Mouse (Mus musculus) olfactory bulb, adult 2 months (tissue): ENCODE data around the gene Gm7361. TPM values are rescaled to one million over a fixed set of nuclear protein-coding genes. Genes with fewer than 3 reads are reported as not detected.
"Not testable (repeated sequence)": the region's sequence is repeated elsewhere in the genome, so short reads cannot be mapped to it uniquely, and the experiment has no call there.

ENCODE experiments used
- H3K27ac ChIP-seq: fragments of 200-500 bp; 2 replicates; pipeline ENCODE4 v1.5.1; 2012; ENCODE audit warnings: low read depth, low read length; ENCODE audit not compliant: insufficient read depth
- H3K4me1 ChIP-seq: fragments of 200-500 bp; 2 replicates; pipeline ENCODE4 v1.6.1; 2012; ENCODE audit warnings: low read length; ENCODE audit not compliant: control insufficient read depth, insufficient read depth
- H3K4me3 ChIP-seq: fragments of 200-500 bp; 2 replicates; pipeline ENCODE4 v1.5.1; 2012; ENCODE audit warnings: mild to moderate bottlenecking, low read depth, low read length, moderate library complexity; ENCODE audit not compliant: insufficient read depth
- CTCF ChIP-seq: fragments of 200-500 bp; IDR thresholded peaks from 2 replicates; pipeline ENCODE4 v1.5.1; 2012; ENCODE audit warnings: low read depth, mild to moderate bottlenecking, low read length, moderate library complexity; ENCODE audit not compliant: insufficient read depth
- POLR2A ChIP-seq: fragments of 200-500 bp; IDR thresholded peaks from 2 replicates; pipeline ENCODE4 v1.6.1; 2012; ENCODE audit warnings: mild to moderate bottlenecking, low read depth, low read length, moderate library complexity; ENCODE audit not compliant: insufficient read depth
- WGBS: fragments of 180-500 bp; shearing (Covaris S2); methylation state at CpG from one replicate; pipeline ENCODE4 v1.1.7; 2018; 5-methylcytosine and 5-hydroxymethylcytosine counted together
- polyA plus RNA-seq: library from polyadenylated mRNA; stranded (reverse); fragments of >200 nt; gene quantifications from 2 replicates; pipeline ENCODE4 v1.2.4, GENCODE M21; 2012; ENCODE audit warnings: low replicate concordance; ENCODE audit not compliant: missing spikeins, insufficient read depth, insufficient read length

Gene Gm7361
- not detected in 2 replicates for polyA plus RNA-seq

- H3K27ac ChIP-seq, H3K4me3 ChIP-seq, H3K4me1 ChIP-seq: not testable (repeated sequence)
- 84% methylated on average over 3 of the region's 3 CpGs for WGBS
These were observed at the start of gene Gm7361 for GRCm38 (mm10) chr5:26257391-26257790. TSS of gene Gm7361 (plus strand) at chr5:26257691.

- WGBS = 51% methylated on average over 4 of the region's 4 CpGs
- no peak overlapping the region for H3K27ac ChIP-seq
- no peak overlapping the region for H3K4me3 ChIP-seq
- TF ChIP-seq CTCF = no peak
- no peak for TF ChIP-seq POLR2A
- no peaks in the 10 kb centered on the region for H3K4me1 ChIP-seq
These were observed 46.5 kb upstream of the Gm7361 start for GRCm38 (mm10) chr5:26211030-26211429.

DNA sequence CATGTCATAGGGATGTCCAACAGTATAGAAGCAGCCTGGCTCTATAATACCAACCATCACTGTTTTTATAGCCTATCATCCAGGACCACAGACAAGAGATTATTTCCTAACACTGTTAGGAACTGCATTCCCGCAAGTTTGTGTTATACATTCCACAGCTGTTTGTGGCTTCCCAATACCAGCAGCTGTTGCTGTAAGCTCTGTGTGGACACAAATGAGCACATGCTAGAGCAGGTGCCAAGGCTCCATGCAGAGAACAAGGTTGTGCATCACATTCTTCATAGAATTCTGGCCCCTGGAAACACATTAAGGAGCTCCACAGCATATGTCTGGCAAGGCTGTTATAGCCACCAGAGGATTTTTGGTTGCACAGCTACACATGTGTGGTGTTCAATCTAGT is 35.4 kb upstream of the Gm7361 start:
- TF ChIP-seq CTCF = no peak
- TF ChIP-seq POLR2A = no peak
- Histone ChIP-seq H3K4me3 (no peak overlapping the region), H3K27ac (no peak overlapping the region), H3K4me1 (no peaks in the 10 kb centered on the region)
- 72% methylated on average over 1 of the region's 1 CpGs for WGBS

DNA sequence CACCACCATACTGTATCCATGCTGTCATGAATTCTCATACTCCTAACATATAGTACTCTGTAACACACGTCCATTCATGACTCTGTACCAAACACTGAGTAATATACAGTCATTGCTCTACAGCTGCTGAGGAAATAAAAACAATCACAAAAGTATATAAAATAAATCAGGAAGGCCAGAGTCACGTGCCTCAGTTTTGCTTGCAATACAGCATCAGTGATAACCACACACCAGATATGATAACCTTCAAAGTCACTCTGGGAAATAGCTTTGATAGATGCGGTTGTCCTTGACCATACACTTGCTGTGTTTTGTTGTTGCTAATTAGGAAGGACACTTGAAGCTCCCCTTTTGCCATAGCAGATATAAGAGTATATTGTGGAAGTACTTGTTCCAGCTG is 9.2 kb downstream of the Gm7361 start:
- WGBS = 93% methylated on average over 3 of the region's 3 CpGs
- not testable (repeated sequence) for H3K4me1 ChIP-seq, H3K4me3 ChIP-seq, H3K27ac ChIP-seq

DNA sequence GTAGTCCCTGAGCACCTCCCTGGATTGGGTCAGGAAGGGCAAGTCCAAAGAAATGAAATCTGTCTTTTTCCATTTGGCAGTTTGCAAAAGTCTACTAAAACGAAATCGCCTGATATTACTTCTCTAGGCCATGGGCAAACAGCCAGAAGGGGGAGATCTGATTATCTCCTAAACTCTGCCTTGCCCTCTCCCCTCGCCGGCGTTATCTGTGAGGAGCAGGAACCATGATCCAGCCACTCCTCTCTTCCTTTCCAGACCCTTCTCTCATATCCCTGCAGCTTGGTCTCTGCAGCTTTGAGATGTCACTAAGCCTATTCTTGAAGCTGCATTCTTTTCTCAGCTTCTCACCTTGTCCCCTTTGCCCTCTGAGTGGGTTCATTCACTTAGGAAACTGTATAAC is 22.9 kb downstream of the Gm7361 start:
- no peak overlapping the region for H3K4me3 ChIP-seq
- TF ChIP-seq POLR2A (no peak), CTCF (no peak)
- H3K4me1 ChIP-seq = no peaks in the 10 kb centered on the region
- WGBS = 85% methylated on average over 5 of the region's 5 CpGs
- no peak overlapping the region for H3K27ac ChIP-seq

- H3K4me3 ChIP-seq = no peak overlapping the region
- 88% methylated on average over 1 of the region's 1 CpGs for WGBS
- TF ChIP-seq POLR2A (no peak), CTCF (no peak)
- no peaks in the 10 kb centered on the region for H3K4me1 ChIP-seq
- no peak overlapping the region for H3K27ac ChIP-seq
These were observed 24.2 kb downstream of the Gm7361 start for GRCm38 (mm10) chr5:26281717-26282116.

DNA sequence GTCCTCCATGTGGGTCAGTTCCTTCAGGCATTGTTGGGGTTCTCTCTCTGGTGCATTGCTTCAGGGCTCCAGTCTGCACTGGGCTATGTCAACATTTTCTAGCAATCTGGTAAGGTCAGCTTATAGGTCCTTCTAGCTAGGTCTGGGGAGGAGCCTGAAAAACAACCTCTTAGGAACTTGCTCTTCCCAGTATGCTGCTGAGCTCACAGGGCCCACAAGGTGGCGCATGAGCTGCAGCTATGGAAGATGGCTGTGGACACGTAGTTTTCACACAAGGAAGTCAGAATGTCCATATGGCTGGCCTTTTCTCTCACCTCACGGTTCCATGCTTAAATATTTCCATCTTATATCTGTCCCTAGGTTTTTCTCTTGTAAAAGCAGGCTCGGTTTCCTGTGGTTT is 24.8 kb downstream of the Gm7361 start:
- WGBS = 5% methylated on average over 4 of the region's 4 CpGs
- Histone ChIP-seq H3K27ac (no peak overlapping the region), H3K4me1 (no peaks in the 10 kb centered on the region), H3K4me3 (no peak overlapping the region)
- TF ChIP-seq POLR2A (no peak), CTCF (peak; percentile 69; the same call in 1 of the 2 replicates)

- no peak overlapping the region for H3K27ac ChIP-seq
- 83% methylated on average over 1 of the region's 1 CpGs for WGBS
- no peak overlapping the region for H3K4me3 ChIP-seq
- TF ChIP-seq POLR2A (no peak), CTCF (no peak)
- H3K4me1 ChIP-seq = no peaks in the 10 kb centered on the region
These were observed 25.9 kb downstream of the Gm7361 start for GRCm38 (mm10) chr5:26283399-26283798.

- no peak overlapping the region for H3K27ac ChIP-seq
- H3K4me1 ChIP-seq = no peaks in the 10 kb centered on the region
- 85% methylated on average over 1 of the region's 1 CpGs for WGBS
- H3K4me3 ChIP-seq = no peak overlapping the region
- TF ChIP-seq CTCF = no peak
- TF ChIP-seq POLR2A = no peak
These were observed 34.1 kb downstream of the Gm7361 start for GRCm38 (mm10) chr5:26291621-26292020.

DNA sequence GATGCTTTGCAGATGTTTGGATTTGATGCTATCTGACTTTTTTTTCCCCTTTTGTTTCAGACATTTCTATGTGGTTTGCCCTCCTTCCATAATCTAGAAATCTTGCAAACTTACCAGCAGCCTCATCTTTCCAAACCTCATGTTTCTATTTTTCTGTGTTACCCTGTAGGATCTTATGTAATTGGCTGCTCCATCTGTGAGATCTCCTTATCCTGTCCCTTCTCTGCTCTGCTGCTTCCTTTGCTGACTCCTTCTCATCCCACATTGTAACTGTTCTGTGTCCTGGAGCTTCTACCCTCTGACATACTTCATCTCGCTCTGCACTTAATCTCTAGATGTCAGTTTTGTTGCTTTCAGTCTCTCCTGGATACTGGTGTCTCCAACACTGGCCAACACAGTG is 35.8 kb downstream of the Gm7361 start:
- no peak for TF ChIP-seq POLR2A
- no peaks in the 10 kb centered on the region for H3K4me1 ChIP-seq
- H3K4me3 ChIP-seq = no peak overlapping the region
- 88% methylated on average over 1 of the region's 1 CpGs for WGBS
- H3K27ac ChIP-seq = no peak overlapping the region

Other genes with a start within 250 kb of the Gm7361 start
- not detected in 2 replicates for gene Gm5862, start 234.8 kb upstream of the Gm7361 start, polyA plus RNA-seq
- not detected in 2 replicates for gene Speer4a, start 218.1 kb upstream of the Gm7361 start, polyA plus RNA-seq
- gene Gm7347, start 199.1 kb upstream of the Gm7361 start, polyA plus RNA-seq = not detected in 2 replicates
- not detected in 2 replicates for gene Gm10471, start 168.4 kb upstream of the Gm7361 start, polyA plus RNA-seq
- gene 5031410I06Rik, start 152.3 kb upstream of the Gm7361 start, polyA plus RNA-seq = not detected in 2 replicates
- not detected in 2 replicates for gene Gm10220, start 136.3 kb upstream of the Gm7361 start, polyA plus RNA-seq